Mouse (Mus musculus): ENCODE measurements around the gene Itgb5.

Gene Itgb5

GRCm38 (mm10) chr16:33832057-33832456 lies 2.6 kb downstream of the Itgb5 start:
- DNase-seq (ENCODE audit: low read depth), result no peak

GRCm38 (mm10) chr16:33832728-33833428 lies 3.4 kb downstream of the Itgb5 start:
- no peak for DNase-seq (ENCODE audit: low read depth)

GRCm38 (mm10) chr16:33833429-33833753 lies 3.9 kb downstream of the Itgb5 start:
- DNase-seq (ENCODE audit: low read depth), result no peak

DNA sequence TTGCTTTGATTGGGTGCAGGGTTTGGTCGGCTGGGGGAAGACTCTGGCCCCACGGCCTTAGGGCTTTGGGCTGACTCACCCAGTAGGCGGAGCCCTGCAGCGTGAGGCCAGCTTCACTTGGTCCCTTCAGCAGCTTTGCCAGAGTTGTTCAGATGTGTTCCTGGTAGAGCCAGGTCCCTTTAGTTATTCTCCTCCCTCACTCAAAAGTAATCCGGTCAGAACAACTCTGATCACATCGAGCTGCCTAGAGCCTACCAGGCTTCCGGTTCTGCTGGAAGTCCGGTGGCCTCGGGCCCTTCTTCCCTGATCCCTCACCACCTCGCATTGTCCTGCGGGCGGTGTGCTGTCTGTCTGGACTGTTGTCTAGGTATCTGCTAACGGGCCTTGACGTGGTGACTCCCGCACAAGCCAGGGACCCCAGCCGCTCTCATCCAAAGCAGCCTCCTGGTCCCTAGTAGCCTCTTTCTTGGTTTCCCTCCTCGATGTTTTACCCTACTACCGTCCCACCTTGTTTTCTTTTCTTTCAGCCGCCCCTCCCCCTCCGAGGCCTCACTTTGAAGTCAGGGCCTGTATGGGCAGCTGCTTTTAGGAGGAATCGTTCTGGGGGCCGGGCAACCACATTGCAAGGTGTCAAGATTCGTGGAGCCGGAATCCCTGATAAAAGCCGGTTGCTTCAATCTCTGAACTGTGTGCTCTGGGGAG lies 4.5 kb downstream of the Itgb5 start:
- DNase-seq (ENCODE audit: low read depth), result peak; percentile 11

DNA sequence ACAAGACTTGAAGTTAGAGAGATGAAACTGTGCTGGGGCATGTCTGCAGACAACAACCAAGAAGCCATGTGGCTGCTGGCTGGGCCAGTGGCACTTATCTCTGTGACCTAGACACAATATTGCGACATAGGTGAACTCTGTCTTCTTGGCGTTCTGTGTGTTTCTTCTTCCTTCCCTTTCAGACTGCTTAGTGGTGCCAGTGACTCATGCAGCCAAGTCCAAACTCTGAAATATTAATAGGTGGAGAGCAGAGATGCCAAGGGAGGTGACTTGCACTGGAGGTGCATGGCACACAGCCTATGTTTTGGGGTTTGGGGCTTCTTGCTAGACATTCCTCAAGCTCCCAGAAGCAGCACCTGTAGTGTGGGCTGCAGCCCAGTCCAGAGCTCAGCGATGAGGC lies 7.2 kb downstream of the Itgb5 start:
- no peak for DNase-seq (ENCODE audit: low read depth)

GRCm38 (mm10) chr16:33837191-33837590 lies 7.7 kb downstream of the Itgb5 start:
- DNase-seq (ENCODE audit: low read depth), result no peak

GRCm38 (mm10) chr16:33840616-33841015 lies 11.2 kb downstream of the Itgb5 start:
- no peak for DNase-seq (ENCODE audit: low read depth)

GRCm38 (mm10) chr16:33842081-33842880 lies 12.8 kb downstream of the Itgb5 start:
- no peak for DNase-seq (ENCODE audit: low read depth)

DNA sequence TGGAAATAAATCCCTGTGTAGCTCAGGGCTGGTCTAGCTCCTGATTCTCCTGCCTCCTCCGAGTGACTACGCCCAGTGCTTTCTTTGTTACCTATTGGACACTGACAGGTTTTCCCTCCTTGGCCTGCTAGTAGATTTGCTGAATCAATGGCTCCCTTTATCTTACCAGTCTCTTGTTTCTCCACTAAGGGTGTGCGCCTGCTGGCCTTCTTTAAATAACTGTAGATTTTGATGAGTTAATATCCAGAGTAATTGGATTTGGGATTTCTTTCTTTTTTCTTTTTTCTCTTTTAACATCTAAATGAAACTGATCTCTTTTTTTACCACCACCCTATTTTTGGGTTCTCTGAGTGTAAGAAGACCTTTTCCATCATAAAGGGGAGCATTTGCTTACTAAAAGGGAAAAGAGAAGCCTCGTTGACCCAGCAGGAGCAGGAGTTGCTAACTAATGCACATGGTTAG lies 14.7 kb downstream of the Itgb5 start:
- DNase-seq (ENCODE audit: low read depth), result no peak

DNA sequence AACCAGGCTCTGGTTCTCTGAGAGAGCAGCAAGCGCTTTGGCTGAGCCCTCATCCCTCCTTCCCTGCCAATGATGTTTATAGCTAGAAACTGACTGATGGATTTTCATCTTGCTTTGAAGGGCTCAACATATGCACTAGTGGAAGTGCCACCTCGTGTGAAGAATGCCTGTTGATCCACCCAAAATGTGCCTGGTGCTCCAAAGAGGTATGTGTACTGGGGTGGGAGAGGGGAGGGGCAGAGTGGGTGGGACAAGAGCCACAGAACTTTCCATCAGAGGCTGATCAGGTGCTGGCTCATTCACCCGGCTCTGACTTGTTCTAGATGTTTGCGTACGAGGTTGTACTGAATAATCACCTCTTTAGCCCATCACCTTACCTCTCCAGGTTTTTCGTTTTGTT lies 15.4 kb downstream of the Itgb5 start:
- no peak for DNase-seq (ENCODE audit: low read depth)

DNA sequence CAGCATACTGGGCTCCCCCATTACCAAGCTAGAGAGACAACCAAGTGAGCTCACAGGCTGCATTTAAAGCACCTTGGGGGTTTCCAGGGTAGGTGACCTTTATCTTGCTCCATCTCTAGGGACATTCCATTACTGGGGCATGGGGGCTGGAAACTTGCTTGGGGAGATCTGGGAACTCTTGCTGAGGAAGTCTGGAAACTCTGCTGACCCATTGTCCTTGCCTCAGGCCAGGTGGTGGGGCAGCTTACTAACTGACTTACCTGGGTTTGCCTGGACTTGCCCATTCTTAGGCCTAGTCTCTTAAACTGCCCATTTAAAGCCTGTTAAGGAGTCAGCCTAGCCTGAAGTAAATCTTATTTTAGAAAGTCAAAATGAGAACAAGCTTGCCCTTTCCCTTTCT lies 23.8 kb downstream of the Itgb5 start:
- no peak for DNase-seq (ENCODE audit: low read depth)

GRCm38 (mm10) chr16:33858766-33859165 lies 29.3 kb downstream of the Itgb5 start:
- no peak for DNase-seq (ENCODE audit: low read depth)

DNA sequence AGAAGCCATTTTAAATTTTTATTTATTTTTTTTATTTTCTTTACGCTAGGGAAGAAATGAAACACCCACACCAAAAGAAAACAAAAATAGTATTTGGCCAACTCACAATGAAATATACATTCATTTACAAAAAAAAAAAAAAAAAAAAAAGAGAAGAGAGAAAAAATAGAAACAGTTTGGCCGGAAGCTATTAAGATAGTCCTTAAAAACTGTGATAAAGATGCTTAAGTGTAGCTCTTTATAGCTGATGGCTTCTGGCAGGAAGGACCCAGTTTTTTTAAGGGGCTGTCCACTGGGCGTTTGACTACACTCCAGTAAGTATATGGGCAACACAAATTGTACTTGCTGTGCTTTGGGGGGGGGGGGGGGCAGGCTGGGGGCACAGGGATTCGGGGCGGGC lies 29.9 kb downstream of the Itgb5 start:
- no peak for DNase-seq (ENCODE audit: low read depth)

DNA sequence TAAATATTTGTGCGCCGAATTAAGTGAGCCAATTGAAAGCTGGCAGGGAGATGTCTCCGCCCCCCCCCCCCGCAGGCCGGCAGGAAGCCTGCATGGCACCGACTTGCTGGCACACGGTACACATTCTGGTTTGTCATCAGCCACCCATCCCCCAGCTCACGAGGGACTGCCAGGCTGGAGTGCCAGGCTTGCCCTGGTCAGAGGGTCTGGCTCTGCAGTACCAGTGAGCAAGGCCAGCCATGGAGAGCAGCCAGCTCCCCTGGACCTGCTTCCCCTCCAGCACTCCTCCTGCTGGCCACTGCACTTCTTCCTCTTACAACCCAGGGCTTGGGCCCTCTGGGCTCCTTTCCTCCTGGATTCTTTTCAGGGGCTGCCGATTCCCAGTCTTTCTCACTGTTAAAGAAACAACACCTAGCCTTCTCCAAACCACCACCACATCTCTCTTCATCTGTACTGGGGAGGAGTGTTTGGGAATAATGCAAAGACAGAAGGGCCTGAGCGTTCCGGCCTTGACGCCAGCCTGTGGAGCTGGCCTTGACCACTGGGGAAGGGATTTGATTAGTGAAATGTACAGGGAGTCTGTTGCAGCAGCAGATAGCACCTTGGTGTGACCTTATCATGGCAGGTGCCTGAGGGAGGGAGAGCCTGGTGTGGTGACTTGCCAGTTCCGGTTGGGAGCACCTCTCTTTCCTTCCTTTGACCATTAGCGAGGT lies 30.7 kb downstream of the Itgb5 start:
- no peak for DNase-seq (ENCODE audit: low read depth)

DNA sequence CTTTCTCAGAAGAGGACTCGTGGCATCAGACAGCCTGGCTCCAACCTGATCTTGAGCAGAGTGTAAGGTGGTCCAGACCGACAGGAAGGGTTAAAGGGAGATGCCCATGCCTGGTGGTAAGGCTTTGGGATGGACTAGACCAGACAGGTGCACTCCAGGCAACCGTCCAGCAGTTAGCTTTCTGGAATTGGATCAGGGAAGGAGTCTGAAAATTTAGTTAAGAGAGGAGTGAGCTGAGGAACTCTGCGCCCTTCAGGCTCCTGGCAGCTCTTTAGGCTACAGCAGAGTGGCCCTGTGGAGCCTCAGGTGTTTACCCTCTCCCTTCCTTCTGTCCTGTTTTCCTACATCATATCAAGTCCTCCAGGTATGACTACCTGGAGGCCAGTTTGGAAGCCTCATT lies 32.9 kb downstream of the Itgb5 start:
- no peak for DNase-seq (ENCODE audit: low read depth)

DNA sequence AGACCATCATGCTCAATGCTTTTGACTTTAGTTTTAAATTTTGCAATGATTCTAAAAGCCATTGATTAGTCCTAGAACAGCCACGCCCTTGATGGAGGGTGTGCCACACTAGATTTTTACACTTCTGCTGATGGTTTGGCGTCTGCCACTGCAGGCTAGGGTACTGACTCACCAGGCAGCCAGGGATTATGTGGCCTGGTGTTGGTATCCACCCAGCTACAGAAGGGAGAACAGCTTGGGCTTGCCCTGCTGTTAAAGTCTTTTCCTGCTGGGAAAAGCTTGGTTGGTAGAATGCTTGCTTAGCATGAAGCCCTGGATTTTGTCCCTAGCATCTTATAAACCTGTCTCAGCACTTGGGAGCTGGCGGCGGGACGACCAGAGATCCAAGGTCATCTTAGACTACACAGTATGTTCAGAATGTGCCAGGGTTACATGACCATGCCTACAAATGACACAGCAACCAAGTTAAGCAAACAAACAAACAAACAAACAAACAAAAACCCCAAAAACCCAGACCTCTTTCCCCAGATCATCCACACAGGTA lies 33.8 kb downstream of the Itgb5 start:
- no peak for DNase-seq (ENCODE audit: low read depth)

DNA sequence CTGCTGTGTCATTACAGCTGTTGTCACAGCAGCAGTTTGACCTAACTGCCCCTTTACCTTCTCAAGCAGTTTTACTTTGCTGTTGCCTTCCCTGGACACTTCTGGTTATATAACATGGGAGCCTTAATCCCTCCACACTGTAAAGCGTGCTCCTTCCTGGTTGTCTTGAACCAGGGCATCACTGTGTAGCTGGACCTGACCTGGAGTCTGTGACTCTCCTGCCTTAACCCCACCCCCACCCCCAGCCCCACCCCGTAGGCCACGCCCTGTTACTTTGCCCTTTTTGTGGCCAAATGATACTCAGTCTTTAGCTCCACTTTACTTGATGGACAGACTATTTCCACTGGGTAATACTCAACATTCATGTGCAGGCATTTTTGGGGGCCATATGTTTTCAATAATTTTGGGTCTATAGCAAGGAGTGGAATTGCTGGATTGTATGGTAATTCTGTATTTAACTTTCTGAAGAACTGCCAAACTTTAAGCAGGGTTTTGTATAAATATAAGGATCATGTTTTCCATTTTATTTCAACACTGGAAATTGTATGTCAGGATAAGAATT lies 40.8 kb downstream of the Itgb5 start:
- DNase-seq (ENCODE audit: low read depth), result no peak

GRCm38 (mm10) chr16:33870988-33871758 lies 41.7 kb downstream of the Itgb5 start:
- no peak for DNase-seq (ENCODE audit: low read depth)

GRCm38 (mm10) chr16:33871865-33872443 lies 42.5 kb downstream of the Itgb5 start:
- DNase-seq (ENCODE audit: low read depth), result no peak

DNA sequence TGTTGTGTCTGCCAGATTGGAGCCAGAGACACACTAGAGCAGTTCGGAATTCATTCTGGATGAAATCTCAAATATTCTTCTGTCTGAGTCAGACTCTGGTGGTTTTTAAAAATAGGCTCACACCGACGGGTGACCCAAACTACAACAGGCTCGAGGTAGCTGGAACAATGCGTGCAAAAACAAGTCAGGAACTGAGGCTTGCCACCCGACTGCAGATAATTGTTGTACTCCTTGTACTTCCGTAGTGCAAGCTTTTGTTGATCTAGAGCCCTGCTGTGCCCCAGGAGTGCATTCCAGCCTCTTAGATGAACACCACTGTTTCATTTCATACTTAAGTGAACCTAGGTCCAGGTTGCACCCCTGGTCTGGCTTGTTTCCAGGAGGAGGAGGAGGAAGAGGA lies 43.8 kb downstream of the Itgb5 start:
- no peak for DNase-seq (ENCODE audit: low read depth)

Measured in c-Kit-positive CD71-positive TER-119-negative erythroid progenitor cells, embryonic 14.5 days (primary cell).